Mouse (Mus musculus) v-Abl transformed pro-B cells (cell line): ENCODE results near the gene Ctdsp1.

Experiments used
- in situ Hi-C, 2 experiments: fragments of 400-800 bp; cut with MboI; formaldehyde crosslinking; loops; one replicate each; pipeline ENCODE4 v1.15.1; 2025; ENCODE audit not compliant: unreplicated experiment in 2 of 2

Ctdsp1 gene

DNA sequence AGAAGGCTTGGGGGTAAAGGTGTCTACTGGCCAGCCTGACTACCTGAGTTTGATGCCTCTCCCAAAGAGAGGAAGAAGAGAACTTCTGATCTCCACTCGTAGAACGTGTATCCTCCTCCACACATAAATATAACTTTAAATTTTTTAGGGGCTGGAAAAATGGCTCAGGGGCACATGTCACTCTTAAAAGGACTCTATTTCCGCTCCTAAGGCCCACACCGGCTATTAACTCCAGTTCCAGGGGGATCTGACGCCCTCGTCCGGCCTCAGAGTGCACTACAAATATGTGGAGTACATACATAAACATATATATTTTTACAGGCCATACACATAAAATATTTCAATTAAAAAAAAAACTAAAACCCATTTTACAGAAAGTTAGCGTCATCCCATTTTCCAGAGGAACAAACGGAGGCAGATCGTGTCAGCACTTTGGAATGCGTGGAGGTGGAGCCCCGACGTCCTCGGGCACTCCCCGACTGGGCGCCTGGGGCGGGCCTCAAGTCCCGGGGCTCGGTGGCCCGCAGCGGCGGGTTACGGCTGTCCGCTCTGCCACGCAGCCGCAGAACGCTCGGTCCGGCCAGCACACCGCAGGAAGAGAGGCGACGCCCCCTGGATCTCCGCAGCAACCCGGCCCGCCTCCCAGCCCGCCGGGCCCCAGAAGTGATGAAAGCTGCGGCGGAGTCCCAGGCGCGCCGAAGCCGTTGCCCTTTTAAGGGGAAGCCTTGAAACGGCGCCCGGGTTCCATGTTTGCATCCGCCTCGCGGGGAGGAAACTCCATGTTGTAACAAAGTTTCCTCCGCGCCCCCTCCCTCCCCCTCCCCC, at the start of gene Ctdsp1:
Gene Ctdsp1, plus strand, starts transcription at position 586 of the 825 bp plus-strand sequence.
- in situ Hi-C loops = loop anchor here in 1 of 2 experiments (5.0 kb wide), 3 partner anchors 79 to 154 kb away; partner anchors contain the start of gene Arpc2

DNA sequence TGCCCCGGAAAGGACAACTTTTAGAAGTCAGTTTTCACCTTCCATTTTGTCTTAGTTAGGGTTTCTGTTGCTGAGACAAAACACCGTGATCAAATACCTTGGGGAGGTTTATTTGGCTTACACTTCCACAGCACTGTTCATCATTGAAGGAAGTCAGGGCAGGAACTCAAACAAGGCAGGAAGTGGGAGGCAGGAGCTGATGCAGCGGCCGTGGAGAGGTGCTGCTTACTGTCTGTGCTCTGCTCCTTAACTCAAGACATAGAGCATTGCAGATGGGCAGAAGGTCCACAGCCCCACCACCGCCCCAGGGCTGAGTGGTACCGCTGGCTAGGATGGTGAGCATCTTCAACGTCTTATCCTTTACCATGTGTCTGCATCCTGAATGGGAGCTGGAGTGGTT, 49.4 kb upstream of the Ctdsp1 start:
- in situ Hi-C loops = no loop called here

DNA sequence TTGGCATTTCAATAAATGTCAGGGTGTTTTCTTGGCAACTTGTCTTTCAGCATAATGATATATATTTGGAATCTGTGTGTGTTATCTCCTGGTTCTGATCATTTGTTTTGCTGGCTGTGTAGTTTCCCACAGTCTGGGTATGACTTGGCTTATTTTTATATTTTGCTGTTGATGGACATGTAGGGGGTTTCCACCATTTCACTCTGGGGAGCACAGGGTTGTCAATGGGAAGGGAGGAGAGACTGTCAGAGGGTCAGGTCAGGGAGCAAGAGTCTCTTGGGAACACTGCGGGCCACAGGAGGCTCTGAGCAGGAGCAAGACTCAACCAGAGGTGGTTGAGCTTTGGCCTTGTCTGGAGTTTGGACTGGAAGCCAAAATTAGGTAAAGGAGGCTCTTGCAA, 49.0 kb upstream of the Ctdsp1 start:
- in situ Hi-C loops = no loop called here

DNA sequence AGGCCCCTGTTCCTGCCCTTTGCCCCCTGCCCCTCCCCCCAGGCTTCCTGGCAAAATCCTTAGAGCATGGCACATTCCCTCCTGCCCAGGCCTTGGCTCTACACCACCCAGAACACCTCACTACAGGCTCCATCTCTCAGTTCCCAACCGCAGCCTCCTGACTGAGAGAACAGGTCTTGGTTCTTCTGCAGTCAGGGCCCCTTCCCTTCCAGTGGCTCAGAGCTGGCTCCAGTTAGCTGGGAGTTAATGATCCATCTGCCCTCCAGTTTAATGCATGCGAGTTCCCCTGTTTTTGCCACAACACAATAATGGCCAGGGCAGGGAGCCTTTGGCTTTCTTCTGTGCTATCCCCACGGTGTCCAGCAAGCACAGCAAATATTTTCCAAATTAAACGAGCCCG, 48.1 kb upstream of the Ctdsp1 start:
- in situ Hi-C loops = no loop called here

DNA sequence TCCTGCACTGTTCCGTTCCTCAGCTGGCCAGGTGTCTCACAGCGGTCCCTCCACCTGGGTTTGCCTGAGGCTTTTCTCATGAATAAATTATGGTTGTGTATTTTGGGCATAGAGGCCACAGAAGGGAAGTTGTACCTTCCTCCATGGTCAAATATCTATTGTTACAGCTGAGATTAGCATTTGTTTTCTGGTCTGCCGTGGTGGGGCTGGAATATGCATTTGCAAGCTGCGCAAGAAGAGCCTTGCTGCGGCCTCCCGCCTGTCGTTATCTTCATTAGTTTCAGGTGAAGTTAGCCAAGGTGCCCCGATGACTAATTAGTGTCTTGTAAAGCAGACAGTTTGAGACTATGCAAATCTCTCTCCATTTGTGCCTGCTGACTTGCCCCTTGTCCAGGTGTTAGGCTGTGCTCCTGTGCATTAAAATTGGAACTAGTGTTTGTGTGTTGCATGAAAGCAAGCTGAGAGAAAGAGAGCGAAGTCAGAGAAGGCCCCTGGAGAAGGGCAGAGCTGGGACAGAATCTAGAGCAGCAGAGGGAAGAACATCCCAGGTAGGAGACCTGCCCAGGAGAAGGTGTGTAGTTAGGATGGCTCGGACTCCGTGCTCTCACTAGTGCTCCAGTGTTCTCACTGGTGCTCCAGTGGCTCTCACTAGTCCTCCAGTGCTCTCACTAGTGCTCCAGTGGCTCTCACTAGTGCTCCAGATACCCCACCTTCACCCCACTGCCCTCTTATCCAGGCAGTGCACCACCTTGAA, 47.0 kb upstream of the Ctdsp1 start:
- in situ Hi-C loops = no loop called here

DNA sequence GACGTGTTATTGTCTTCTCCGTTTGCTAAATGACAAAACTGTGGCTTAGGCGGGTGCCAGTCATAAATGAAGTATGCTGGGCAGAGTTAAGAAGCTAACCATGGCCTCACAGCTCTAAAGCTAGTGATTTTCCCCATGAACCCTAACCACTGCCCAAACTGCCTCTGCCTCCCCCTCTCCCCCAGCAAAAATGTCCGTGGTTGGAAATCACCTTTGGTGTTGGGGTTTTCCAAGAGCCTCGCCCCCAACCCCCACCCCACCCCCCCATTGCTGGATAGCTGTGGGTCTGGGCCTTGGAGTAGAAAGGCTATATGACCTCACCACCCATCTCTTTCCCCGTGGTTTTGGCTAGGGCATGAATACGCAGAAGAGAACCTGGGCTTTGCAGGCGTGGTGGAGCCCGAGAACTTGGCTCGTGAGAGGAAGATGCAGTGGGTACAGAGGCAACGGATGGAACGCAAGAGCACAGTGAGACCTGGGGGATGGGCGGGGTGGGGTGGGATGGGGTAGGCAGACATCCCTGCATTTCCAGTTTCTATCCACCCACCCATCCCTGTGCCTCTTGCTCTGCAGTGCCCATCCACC, 40.0 kb upstream of the Ctdsp1 start:
- in situ Hi-C loops = no loop called here

DNA sequence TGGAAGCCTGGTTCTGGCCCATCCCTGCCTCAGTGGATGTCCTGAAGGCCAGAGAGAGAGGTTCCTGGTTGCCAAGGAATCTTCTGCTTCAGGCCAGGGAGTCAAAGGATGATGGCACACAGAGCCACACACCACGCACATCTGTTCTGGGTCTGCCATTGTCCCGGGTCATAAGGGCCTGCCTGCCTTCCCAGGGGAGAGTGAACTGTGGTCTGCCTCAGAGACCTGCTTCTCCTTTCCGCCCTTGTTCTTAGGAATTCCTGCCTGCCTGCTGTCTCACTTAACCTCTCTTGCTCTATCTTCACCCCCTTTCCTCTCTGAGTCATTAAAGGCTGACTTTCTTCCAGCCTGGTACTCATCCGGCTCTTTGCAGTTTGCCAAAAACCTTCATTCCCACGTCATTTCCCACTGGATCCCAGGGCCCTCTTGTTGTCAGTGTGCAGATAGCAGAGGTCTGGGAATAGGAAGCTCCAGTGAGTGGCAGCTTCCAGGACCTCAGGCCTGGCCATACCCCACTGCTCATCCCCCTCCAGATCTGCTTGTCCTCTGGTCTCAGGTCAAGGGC, 38.7 kb upstream of the Ctdsp1 start:
- in situ Hi-C loops = no loop called here

DNA sequence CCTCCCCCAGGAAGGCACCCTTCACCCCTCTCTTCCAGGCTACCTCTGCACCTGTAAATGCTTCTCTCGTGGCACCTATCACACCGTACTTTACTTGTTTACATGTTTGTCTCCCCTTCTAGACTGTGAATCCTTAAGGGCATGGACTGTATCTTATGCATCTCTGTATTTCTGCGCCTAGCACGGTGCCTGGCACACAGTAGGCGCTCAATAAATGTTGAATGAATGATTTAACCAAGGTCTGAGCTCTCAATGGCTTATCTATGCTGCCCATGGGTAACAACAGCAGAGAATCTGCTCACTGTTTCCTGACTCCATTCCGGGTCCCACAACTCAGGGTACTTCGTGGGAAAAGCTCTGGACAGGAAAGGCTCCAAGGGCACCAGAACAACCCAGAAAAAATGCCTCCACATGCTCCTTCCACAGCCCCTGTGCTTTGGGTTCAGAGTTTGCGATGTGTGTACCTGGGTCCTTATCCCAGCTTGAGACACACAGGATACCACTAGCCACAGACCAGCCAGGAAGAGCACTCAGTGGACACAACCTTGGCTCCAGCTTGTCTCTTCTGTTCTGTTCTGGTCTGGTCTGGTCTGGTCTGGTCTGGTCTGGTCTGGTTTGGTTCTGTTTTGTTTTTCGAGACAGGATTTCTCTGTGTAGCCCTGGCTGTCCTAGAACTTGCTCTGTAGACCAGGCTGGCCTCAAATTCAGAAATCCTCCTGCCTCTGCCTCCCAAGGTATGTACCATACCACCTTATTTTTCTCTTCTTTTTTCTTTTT, 37.7 kb upstream of the Ctdsp1 start:
- in situ Hi-C loops = no loop called here

DNA sequence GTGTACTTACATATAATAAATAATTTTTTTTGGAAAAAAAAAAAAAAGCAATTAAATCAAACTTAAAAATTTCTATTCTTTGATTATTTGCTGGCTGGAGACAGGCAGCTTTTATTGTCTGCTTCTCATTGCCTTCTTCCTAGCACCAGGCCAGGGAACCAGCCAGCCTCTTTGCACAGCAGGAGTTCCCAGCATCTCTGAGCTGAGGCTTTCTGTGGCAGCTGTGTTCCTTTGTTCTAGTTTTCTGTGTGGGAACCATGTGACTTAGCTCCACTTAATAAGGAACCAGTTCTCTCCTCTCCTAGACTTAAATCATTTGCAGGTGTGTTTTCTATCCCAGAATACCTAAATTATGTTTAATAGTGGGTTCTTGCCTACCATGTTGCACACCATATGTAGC, 33.8 kb upstream of the Ctdsp1 start:
- in situ Hi-C loops = no loop called here

DNA sequence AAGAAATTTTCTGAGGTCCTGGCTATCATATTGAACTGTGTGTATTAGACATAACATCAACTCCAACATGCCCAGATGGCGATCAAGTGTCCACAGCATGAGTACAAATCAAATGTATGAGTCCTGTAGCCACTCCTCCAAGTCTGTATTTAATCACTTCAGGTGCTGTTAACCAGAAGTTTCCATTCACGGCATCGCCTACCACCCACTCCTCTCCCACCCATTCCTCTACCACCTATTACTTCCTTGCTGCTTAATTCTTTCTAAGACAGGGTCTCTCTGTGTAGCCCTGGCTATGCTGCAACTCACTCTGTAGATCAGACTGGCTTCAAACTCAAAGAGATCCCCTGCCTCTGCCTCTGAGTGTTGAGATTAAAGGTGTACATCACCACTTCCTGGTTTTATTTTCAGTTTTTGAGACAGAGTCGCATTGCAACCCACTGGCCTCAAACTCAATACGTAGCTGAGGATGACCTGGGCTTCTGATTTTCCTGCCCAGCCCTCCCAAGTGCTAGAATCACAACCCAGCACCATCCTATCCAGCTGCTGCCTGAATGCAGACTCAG, 31.3 kb upstream of the Ctdsp1 start:
- in situ Hi-C loops = loop anchor here (5.0 kb wide), 3 partner anchors 48 to 158 kb away; no protein-coding TSS in a partner anchor

DNA sequence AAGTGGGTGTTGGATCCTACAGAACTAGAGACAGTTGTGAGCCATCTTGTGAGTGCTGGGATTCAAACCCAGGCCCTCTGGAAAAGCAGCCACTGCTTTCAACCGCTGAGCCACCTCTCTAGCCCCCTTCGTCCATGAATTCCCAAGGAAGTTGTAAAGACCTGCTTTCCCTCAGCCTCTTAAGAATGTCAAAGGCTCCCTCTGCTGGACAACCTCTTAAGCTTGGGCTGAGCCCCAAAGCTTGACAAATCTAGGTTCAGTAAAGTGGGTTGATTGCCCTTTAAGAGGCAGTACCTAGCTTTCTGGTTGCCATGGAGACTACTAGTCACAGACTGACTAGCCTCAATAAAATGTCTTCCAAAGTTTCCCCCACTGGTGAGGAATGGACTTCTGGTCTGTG, 29.5 kb upstream of the Ctdsp1 start, which contains the start of gene Catip:
Gene Catip, plus strand, starts transcription at position 297 of the 400 bp plus-strand sequence.
- in situ Hi-C loops = loop anchor here (5.0 kb wide), 3 partner anchors 50 to 160 kb away; no protein-coding TSS in a partner anchor

DNA sequence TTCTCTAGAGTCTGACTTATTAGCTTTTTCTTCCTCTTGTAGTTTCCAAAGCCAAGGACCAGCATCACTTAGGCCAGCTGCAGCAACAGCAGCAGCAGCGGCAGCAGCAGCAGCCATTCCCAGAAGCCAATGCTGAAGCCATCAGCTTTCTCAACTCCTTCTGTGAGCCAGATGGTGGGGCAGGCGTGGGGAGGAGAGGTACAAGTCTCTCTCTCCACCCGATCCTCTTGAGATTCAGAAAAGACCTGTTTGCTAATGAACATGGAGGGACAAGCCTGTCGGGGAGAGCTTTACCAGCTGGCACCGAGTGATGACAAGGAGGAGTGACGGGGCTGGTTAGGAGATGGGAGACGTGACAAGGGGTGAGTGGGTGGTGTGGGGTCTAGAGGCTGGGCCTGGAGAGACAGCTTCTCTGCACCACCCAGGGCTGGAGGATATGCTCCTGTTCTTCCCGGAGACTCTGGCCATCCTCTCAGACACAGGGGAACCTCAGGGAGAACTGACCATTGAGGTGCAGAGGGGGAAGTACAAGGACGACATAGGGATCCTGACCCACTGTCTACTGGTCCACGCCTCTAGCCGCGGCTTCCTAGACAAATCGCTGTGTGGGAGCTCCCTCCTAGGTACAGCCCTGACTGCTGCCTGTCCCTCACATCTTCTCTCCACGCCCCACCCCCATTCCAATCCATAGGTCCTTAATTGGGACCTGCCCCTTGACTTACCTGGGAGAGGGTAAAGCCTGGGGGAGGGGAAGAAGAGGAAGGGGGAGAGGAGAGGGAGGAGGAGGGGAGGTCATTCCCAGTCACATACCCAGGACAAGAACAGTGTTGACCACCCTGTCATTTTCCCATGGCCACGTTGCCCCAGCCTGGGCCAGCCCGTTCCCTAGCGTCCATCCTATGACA, 28.7 kb upstream of the Ctdsp1 start:
- in situ Hi-C loops = loop anchor here (5.0 kb wide), 3 partner anchors 50 to 160 kb away; no protein-coding TSS in a partner anchor

DNA sequence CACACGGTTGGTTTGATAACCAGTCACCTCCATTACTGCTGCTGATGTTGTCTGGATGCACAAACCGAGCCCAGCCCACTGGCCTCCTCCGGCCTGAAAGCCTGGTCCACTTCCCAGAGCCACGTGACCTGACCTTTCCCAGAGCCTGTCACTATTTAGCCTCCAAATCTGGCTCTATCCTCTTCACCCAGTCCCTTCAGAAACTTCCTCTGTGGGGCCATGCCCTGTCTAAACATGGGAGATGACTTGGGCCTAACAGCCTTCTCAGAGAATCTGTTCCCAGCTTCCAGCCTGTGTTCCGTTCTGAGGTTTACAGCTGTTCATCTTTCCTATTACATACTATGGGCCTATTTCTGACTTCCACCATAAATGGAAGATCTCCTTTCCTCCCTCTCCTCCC, 27.9 kb upstream of the Ctdsp1 start:
- in situ Hi-C loops = loop anchor here (5.0 kb wide), 3 partner anchors 51 to 161 kb away; no protein-coding TSS in a partner anchor

DNA sequence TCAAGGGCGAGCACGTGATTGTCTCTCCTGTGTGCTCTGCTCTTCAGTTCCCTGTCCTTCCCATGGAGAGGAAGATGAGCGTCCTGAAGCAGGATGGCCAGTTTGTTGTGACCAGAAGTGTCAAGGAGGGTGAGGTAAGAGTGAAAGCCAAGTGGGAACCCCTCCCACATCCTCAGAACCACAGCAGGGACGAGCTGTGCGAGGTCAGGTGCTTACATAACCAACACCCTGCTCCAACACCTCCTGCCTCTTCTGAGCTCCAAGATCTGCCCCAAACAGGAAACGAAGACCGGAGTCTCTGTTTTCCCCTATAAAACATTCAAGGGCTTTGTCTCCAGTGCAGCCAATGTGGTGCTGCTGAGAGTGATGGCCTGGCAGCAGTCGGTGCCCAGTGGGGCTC, 27.0 kb upstream of the Ctdsp1 start:
- in situ Hi-C loops = loop anchor here (5.0 kb wide), 3 partner anchors 52 to 162 kb away; no protein-coding TSS in a partner anchor

DNA sequence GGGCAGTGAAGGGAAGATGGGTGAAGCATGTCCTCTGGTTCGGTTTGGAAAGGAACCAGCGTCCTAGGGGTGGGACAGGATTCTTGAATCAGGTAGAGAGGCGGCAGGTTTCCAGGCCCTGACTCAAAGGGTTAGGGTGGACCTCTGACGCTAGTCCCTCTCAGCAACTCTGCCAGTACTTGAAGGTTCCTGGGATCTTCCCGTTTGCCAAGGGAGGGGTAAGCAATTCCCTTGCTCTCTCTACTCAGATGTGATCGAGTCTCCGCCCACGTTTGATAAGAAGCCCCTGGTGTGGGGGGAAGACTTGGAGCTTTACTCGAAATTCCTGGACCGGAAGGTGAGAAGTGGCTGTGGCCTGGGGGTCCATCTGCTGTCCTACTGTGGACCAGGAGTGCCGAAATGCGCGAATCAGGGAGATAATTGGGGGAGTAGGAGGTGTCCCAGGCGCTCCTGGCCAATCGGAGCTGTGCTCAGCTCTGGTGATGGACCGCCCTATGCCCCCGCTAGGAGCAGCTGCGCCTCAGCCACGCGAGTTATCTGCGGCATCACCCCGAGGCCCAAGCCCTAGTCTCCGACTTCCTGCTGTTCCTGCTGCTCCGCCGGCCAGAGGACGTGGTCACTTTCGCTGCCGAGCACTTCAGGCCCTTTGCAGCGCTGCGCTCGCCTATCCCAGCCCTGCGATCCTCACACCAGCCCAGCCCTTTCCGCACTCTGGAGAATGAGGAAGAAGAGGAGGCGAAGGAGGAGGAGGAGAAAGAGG, 23.2 kb upstream of the Ctdsp1 start:
- in situ Hi-C loops = no loop called here

DNA sequence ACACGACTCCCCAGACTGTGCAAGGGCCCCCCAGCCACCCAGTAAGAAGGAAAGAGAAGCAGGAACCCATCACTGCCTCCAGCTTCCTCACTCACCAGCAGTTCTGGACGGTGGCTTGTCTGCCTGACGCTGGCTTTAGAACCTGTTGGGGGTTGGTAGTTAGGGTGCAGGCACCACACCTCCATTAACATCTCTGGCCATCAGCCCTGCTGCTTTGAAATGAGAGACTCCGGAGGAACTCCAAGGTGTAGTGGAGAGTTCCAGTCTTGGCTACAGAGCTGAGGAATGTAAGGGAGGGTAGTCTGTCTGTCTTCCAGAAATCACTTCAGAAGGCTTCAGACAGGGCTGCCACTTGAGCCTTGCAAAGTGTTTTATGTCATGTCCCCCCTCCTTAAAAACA, 21.3 kb upstream of the Ctdsp1 start:
- in situ Hi-C loops = no loop called here

DNA sequence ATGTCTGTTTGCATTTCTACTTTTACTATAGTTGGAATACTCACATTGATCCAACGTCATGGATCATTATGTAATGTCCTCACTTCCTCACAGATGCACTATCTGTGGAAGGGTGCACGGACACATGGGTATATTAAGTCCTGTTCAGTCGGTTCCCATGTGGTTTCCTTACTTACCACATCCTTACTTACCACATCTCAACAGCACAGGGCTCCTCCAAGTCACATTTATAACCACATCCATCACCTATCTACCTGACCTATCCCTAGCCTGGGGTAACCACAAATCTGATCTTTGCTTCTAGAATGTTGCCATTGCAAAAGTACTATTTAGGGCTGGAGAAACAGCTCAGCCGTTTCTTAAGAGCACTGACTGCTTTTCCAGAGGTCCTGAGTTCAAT, 17.9 kb upstream of the Ctdsp1 start:
- in situ Hi-C loops = no loop called here

DNA sequence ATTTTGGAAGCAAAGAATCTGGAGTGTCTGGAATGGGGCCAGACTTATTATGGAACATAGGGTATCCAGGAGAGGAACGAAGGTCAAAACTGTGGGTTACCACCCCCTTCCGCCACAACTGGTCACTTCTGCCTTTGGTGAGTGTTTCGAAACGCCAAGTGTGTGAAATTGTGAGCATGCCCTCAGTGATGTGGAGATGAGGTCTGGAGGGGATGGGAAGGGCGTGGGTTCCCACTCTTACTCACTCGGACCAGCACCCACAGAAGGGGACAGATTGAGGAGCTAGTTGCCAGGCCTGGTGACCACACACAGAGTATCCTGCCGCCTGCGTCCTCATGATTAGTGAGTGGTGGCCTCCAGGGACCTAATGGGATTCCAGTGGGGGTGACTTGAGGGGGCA, 16.3 kb upstream of the Ctdsp1 start, which contains the start of gene Slc11a1:
Gene Slc11a1, plus strand, starts transcription at position 216 of the 400 bp plus-strand sequence.
- in situ Hi-C loops = no loop called here
